Mouse (Mus musculus): ENCODE measurements around the gene Ctxn2.
"Not testable (repeated sequence)": the region's sequence is repeated elsewhere in the genome, so short reads cannot be mapped to it uniquely, and the experiment has no call there.

Gene Ctxn2

DNA sequence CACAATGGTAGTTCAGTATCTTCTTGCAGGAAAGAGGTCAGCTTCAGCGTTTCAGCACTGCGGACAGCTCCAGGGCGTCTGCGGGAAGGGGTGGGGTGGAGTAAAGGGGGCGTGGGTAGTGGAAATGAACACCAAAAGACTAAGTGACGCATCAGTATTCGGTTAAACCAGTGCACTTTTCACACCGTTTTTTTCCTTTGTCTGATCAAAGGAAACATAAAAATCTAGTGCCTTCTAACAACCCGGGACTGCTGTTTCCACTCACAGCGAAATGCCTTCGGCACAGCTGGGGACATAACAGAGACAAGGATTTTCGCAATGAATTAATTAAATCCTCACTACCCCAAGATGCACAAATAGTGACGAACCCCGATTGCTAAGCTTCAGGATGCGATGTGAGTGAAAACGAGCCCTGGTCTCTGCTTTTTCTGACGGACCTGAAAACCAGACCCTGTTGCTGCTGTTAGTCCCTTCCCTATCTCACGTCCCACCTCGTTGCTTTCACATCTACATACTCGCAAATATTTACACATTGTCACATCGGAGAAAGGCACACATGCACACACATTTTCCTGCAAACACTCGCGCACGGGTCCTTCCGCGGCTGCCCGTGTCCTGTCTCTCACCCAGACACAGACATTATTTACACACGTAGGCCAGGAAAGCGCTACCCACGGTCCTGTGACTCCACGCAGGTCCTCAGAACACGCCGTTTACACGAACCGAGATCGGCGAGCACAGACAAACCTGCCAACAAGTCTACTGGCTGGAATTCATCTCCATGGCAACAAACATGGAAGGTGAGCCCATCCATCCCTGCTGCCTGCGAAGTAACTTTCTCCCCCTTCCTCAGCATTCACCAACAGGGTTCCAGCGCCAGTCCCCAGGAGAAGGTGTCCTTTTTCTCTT is at the start of gene Ctxn2:
Ctxn2 (plus strand) TSS at position 790 of the 909 bp plus-strand sequence.
- DNase-seq: peak; percentile 86

DNA sequence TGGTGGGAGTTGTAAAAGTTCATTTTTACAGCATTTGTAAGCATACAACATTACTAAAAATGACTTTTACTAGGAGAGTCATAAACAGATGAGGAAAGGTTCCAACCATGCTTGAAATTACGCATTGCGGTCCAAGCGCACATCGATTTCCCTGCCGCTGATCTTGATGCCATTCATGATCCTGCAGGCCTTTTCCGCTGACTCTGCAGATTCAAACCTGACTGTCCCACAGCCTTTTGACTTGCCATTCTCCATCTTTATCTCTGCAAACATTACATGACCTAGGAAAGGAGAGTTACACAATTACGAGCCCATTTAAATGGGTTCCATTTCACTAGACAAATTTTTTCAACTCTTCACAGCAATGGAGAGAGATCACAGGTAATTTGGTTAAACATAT is 47.7 kb upstream of the Ctxn2 start:
- no peak for DNase-seq

DNA sequence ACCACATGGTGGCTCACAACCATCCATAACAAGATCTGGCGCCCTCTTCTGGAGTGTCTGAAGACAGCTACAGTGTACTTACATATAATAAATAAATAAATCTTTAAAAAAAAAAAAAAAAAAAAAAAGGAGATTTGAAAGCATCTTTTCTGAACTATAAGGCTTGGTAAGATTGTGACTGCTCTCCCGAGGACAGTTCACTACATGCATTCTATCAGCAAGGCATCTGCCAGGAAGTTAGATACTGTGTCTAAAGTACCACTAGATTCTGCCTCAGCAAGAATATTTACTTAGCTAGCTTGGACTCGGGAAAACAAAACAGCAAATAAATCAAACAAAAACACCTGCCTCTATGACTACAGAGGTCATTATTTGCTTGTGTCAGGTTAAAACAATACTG is 44.4 kb upstream of the Ctxn2 start:
- DNase-seq: not testable (repeated sequence)

GRCm38 (mm10) chr2:125104491-125104890 is 32.0 kb upstream of the Ctxn2 start:
- not testable (repeated sequence) for DNase-seq

GRCm38 (mm10) chr2:125106536-125106935 is 30.0 kb upstream of the Ctxn2 start:
- not testable (repeated sequence) for DNase-seq

DNA sequence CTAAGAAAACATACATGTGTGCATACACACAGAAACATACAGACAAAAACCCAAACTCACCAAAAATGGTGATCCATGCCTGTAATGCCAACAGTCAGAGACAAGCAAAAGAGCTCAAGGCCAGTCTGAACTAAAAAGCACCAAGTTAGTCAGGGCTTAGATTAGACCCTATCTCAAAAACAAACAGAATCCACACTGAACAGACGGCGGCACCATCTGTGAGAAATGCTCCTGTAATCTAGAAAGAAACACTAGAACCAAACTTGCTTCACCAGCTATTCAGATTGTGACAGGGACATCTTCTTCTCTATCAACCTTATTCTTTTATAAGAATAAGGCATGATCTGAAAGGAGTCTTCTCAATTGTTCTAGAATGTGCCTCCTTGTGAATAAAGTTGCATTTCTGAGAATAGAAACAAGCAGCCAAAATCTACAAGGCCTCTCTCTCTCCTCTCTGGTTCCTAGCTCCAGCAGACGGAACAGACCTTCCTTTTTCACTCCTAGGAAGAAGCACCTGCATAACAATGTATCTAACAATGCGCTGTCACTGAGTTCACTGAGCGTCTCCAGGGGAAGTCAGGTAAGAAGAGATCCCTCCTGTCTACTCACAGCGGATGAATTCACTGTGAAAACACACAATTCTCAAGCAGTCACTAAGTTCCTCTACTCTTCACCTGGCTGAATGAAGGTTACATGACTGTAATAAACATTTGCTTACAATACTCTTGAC is 16.9 kb upstream of the Ctxn2 start:
- DNase-seq: peak; percentile 42

- DNase-seq: no peak
Measured at GRCm38 (mm10) chr2:125122288-125122623, 14.2 kb upstream of the Ctxn2 start.

- DNase-seq: peak; percentile 95
Measured at GRCm38 (mm10) chr2:125122624-125123476, 13.6 kb upstream of the Ctxn2 start.

GRCm38 (mm10) chr2:125123477-125123852 is 13.0 kb upstream of the Ctxn2 start, which contains the start of gene Myef2:
Myef2 (minus strand) TSS chr2:125123661.
- DNase-seq: peak; percentile 97

GRCm38 (mm10) chr2:125125824-125126223 is 10.7 kb upstream of the Ctxn2 start:
- peak; percentile 72 for DNase-seq

GRCm38 (mm10) chr2:125126792-125127191 is 9.7 kb upstream of the Ctxn2 start:
- peak; percentile 46 for DNase-seq

GRCm38 (mm10) chr2:125134113-125134512 is 2.4 kb upstream of the Ctxn2 start:
- peak; percentile 16 for DNase-seq

DNA sequence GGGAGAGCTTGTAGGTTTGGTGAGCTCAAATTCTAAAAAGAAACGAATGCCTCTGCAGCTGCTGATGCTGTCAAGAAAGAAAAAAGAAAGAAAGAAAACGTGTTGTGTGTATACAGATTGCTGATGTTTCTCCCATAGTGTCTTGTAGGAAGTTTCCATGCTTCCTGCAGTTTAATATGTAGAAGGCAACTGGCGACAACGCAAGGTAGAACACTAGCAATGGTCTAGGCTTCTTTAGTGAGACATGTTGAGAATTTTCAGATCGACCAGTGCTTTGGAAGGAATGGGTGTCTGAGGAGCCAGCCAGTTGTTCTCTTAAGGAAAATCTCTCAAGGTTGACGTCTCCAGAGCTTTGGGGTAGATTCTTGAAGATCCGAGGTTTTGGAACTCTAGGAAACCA is 354 bp downstream of the Ctxn2 start:
- peak; percentile 30 for DNase-seq

DNA sequence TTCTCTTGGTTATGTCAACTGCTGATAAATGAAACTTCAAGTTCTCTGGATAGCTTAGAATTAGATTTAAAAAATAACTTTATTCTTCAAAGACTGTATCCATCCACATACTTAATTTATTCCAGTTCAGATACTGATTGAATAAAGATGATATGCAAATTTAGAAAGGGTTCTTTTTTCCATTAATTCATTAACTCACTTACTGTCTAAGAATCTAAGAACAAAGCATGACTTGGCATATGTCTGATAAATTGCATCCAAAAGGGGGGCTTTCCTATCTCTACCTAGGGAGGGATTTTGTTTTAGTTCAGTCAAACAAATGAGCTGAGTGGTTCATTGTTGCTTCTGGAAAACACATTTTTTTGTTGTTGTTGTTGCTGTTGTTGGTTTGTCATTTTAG is 5.8 kb downstream of the Ctxn2 start:
- DNase-seq: no peak

GRCm38 (mm10) chr2:125152388-125152787 is 15.9 kb downstream of the Ctxn2 start, which contains the start of gene Slc12a1:
Slc12a1 (plus strand) TSS chr2:125152505.
- peak; percentile 15 for DNase-seq

- peak; percentile 54 for DNase-seq
Measured at GRCm38 (mm10) chr2:125154294-125154693, 17.8 kb downstream of the Ctxn2 start.

DNA sequence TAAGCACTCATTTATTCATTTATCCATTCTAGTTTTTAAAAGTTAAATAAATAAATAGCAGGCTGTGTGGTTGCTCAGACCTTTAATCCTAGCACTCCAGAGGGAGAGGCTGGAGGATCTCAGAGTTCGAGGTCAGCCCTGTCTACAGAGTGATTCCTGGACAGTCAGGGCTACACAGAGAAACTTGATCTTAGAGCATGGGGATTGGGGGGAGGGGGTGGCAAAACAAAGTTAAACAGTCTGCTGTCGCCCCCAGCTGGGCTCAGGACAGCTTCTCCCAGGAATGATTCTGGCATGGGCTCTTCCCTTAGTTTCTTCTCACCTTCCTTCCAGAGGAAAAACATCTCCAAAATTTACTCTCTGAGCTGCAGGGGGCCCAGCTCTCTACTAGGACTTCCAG is 19.0 kb downstream of the Ctxn2 start:
- DNase-seq: peak; percentile 68

- DNase-seq: peak; percentile 33
Measured at GRCm38 (mm10) chr2:125162012-125162470, 25.5 kb downstream of the Ctxn2 start.

DNA sequence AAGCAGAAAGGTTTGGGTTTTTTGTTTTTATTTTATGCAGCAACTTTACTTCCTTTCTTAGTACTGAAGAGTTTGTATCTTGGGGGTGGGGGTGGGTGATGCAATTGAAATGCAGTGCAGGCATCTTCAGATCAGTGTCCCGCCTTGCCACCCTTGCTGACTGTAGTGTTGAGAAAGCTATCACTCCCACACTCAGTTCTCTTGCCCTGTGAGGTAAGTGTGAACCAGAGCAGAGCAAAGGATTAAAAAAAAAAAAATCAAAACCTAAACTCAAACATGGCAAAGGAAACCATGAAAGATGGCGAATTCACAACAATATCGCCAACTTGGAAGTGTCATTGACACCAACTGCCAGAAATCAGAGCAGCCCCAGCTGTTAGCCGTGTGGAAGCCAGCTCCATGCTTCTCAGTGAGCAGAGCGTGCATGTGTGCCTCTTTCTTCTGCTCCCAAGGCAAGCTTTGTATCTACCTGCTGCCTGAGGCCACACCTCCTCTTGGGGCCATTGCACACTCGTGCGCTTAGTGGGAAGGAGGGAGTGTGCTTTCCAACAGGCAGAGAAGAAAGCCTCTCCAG is 41.8 kb downstream of the Ctxn2 start:
- peak; percentile 16 for DNase-seq

- DNase-seq: peak; percentile 71
Measured at GRCm38 (mm10) chr2:125187904-125188303, 51.4 kb downstream of the Ctxn2 start.

GRCm38 (mm10) chr2:125189197-125189596 is 52.7 kb downstream of the Ctxn2 start:
- peak; percentile 87 for DNase-seq

- peak; percentile 55 for DNase-seq
Measured at GRCm38 (mm10) chr2:125192905-125193304, 56.4 kb downstream of the Ctxn2 start.

Data from heart, adult 11 months (tissue).